Mouse (Mus musculus) myocyte (in vitro differentiated cells): ENCODE data around the gene Stat6.

Source experiments
- CEBPB ChIP-seq: IDR thresholded peaks from 2 replicates; pipeline ENCODE4 v1.6.1; 2011; ENCODE audit warnings: mild to moderate bottlenecking, moderate library complexity; ENCODE audit not compliant: poor library complexity, insufficient read depth, severe bottlenecking
- E2F4 ChIP-seq: IDR thresholded peaks from one replicate; pipeline ENCODE4 v1.6.1; 2011; ENCODE audit warnings: mild to moderate bottlenecking, control low read depth, moderate library complexity; ENCODE audit not compliant: insufficient read depth
- MAX ChIP-seq: IDR thresholded peaks from one replicate; pipeline ENCODE4 v1.6.1; 2011; ENCODE audit warnings: low read depth, mild to moderate bottlenecking, control low read depth
- POLR2A ChIP-seq: IDR thresholded peaks from one replicate; pipeline ENCODE4 v1.6.1; 2011; ENCODE audit warnings: low read depth, mild to moderate bottlenecking, control low read depth, moderate library complexity; ENCODE audit not compliant: insufficient read length

GRCm38 (mm10) chr10:127617294-127617693 lies 25.5 kb upstream of the Stat6 start:
- TF ChIP-seq CEBPB, result no peak
- peak; percentile 12 for TF ChIP-seq POLR2A
- no peak for TF ChIP-seq E2F4
- TF ChIP-seq MAX, result no peak
